Mouse (Mus musculus): ENCODE measurements at regions not wholly inside any gene's neighbourhood (a gene's known extent, or its start where the extent isn't known, plus 50 kb on each side); places are given as distances from the start of the nearest gene placed in this dataset.

DNA sequence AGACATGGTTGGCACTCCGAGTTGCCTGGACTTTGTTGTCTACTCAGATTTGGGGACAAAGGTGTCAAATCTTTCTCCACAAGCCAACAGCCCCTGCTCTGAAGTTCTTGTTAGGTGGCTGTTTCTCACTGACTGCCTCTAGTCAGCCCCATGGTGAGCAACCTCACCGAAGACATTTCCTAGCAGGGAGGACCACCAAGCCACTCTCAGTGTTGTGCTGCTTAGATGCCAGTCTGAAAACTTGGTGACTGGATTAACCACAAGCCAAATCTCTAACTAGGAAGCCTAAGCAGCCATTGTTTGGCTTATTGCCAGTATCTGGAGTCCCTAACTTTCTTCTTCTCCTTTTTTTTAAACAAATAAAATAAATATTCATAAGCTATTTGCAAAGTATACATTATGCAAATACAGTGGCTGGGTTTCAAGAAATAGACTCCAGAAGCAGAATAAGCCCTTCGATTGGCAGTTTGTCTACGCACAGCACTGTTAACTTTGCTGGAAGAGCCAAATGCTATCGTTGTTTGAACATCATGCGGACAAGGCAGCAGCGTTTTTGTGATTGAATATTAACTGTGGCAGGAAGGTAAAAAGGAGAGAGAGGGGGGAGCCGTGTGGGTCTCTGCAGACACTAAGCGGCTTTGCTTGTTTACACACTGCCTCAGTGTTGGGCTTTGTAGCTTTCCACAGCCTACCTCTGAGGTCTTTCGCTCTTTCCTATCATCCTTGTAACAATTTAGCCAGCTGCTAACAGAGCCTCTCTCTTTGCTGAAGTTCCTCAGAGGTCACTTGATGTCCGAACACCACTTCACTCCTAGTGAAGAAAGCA, 257.4 kb downstream of the Disc1 start:
- peaks cover 5% of the 10 kb centered on the region for H3K4me1 ChIP-seq (ENCODE audit: control insufficient read depth, insufficient read depth, low read length)
- H3K27ac ChIP-seq (ENCODE audit: control insufficient read depth, insufficient read depth, low read depth, low read length) = no peak overlapping the region

More for the DNA sequence above, 257.4 kb downstream of the Disc1 start:
- TF ChIP-seq CTCF (IDR thresholded peaks at IDR 0.05; ENCODE audit: control insufficient read depth, insufficient read depth, insufficient replicate concordance, low read depth, low read length) (no peak), POLR2A (IDR thresholded peaks at IDR 0.05; ENCODE audit: control insufficient read depth, low read depth, low read length) (no peak)
- no peaks in the 10 kb centered on the region for H3K36me3 ChIP-seq (ENCODE audit: control insufficient read depth, insufficient read depth, low read length)
- no peaks in the 10 kb centered on the region for H3K27me3 ChIP-seq (ENCODE audit: control insufficient read depth, insufficient read depth, low read length)
- no peak overlapping the region for H3K4me3 ChIP-seq (ENCODE audit: control insufficient read depth, low read depth, low read length)

Data from testis, adult 2 months (tissue).